Comparison of ENCODE assay signal across 11 mouse cellular contexts in the genomic region with DNA sequence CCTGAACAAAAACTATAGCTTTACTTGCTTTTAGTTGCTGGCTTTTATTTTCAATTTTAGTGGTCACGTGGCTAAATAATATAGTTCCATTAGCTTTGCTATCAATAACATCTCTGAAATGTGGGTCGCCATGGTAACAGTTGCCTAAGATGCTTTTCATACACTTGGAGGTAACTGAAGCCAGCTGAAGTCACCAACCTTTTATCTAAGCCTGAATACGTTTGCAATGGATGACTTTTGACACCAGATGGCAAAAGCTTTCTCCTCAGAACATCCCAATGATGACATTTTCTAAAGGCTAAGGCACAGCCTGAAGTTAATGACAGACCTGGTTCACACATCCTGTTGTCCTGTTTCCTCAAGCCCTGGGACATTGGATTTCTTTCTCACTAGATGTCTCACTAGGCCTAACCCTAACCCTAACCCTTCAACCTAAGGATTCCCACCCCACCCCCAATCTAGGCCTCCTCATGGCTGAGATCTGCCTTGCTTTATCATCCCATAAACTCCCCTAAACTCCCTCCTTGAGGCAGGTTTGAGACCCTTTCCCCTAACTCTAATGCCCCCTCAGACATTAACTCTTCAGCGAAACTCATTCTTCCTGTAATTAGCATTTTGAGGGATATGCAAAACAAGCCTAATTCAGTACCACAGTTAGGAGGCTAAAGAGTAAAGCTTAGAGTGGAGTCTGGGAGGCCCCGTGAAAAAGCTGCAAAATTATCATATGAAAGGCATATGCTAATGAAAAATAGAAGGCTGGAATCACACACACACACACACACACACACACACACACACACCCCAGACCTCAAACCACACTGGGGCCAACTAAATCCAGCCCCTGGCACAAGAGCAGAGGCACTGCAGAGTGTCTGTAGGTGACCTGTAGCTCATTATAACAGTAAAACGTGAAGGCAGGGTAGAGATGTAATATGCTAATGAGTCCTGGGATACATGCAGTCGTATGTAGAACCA.
A peak's percentile ranks its signal among the peaks of the same experiment; 100 is the strongest.
DNase-seq lines count a peak whose midpoint lies in the region; ATAC-seq and TF ChIP-seq lines count a peak whose summit lies in the region.
"Had no signal": no experiment of that assay in that cellular context is flagged by ENCODE, and none has a peak within 500 bp of the region (broad histone marks: within the 10 kb centered on the region; RNA-seq: fewer than 3 reads in every experiment).

No protein-coding gene starts in this region.

- ATAC-seq in forebrain, embryonic 11.5 days (replicated peaks; ENCODE audit: low FRiP score), result peak; percentile 79
- peak; percentile 80 for ATAC-seq in inflammation-experienced regulatory T-cells, adult 6 months
- no peak for ATAC-seq in kidney, embryonic 16.5 days (ENCODE audit: low FRiP score, low TSS enrichment)

- H3K36me3 ChIP-seq in ES-Bruce4 (ENCODE audit: control insufficient read depth, insufficient read depth, low read length, poor library complexity, severe bottlenecking), result no peaks in the 10 kb centered on the region
- H3K36me3 ChIP-seq in forebrain, embryonic 11.5 days (ENCODE audit: control insufficient read depth, insufficient read depth, low read length), result no peaks in the 10 kb centered on the region
- no peaks in the 10 kb centered on the region for H3K36me3 ChIP-seq in kidney, embryonic 16.5 days (ENCODE audit: insufficient read depth, low read length)
- H3K36me3 ChIP-seq: liver, embryonic 15.5 days had no signal

- H3K27ac ChIP-seq in ES-Bruce4 (ENCODE audit: insufficient read depth, low read length), result peak overlapping the region; percentile 91
- peak overlapping the region; percentile 84 for H3K27ac ChIP-seq in forebrain, embryonic 11.5 days (ENCODE audit: low read depth, low read length)
- no peak overlapping the region for H3K27ac ChIP-seq in kidney, embryonic 16.5 days (ENCODE audit: low read length)
- H3K27ac ChIP-seq: liver, embryonic 15.5 days had no signal

- H3K4me2 ChIP-seq in forebrain, embryonic 11.5 days (ENCODE audit: low read depth, low read length, severe bottlenecking), result peak overlapping the region; percentile 31
- H3K4me2 ChIP-seq in kidney, embryonic 16.5 days (replicated peaks; ENCODE audit: low read depth, low read length), result no peak overlapping the region
- H3K4me2 ChIP-seq: liver, embryonic 15.5 days had no signal

- H3K9me3 ChIP-seq in ES-Bruce4 (replicated peaks; ENCODE audit: control insufficient read depth, insufficient read depth, low read length, poor library complexity, severe bottlenecking), result no peaks in the 10 kb centered on the region
- no peaks in the 10 kb centered on the region for H3K9me3 ChIP-seq in forebrain, embryonic 11.5 days (ENCODE audit: control insufficient read depth, low read length)
- no peaks in the 10 kb centered on the region for H3K9me3 ChIP-seq in kidney, embryonic 16.5 days (ENCODE audit: low read length)
- H3K9me3 ChIP-seq: liver, embryonic 15.5 days had no signal

- peak; percentile 38 for DNase-seq in embryo, embryonic 10 days (ENCODE audit: low spot score)
- DNase-seq in embryo, embryonic 9.5 days (ENCODE audit: extremely low spot score), result no peak
- peak; percentile 68 for DNase-seq in forebrain, embryonic 11.5 days (ENCODE audit: low spot score)
- DNase-seq in ovary, postnatal 14 days (ENCODE audit: low spot score), result no peak
- DNase-seq in left cerebral cortex, adult 9 months (ENCODE audit: low spot score in 2 of 2), result no peak
- DNase-seq: cerebellum, postnatal 25 days had no signal

- TF ChIP-seq POLR2A in ES-Bruce4 (IDR thresholded peaks at IDR 0.05; ENCODE audit: insufficient read depth, low read length), result no peak

- peaks cover 9% of the 10 kb centered on the region for H3K4me1 ChIP-seq in ES-Bruce4 (ENCODE audit: control insufficient read depth, insufficient read depth, low read length)
- H3K4me1 ChIP-seq in forebrain, embryonic 11.5 days (replicated peaks; ENCODE audit: control insufficient read depth, insufficient read depth, low read length), result peaks cover 16% of the 10 kb centered on the region
- H3K4me1 ChIP-seq in kidney, embryonic 16.5 days (ENCODE audit: insufficient read depth, low read length), result 0 out of 2 replicates have a peak, but pooled peaks cover 7% of the 10 kb centered on the region
- H3K4me1 ChIP-seq: liver, embryonic 15.5 days had no signal

- no peak overlapping the region for H3K4me3 ChIP-seq in ES-Bruce4 (ENCODE audit: low read depth, low read length)
- no peak overlapping the region for H3K4me3 ChIP-seq in forebrain, embryonic 11.5 days (ENCODE audit: low read depth, low read length)
- H3K4me3 ChIP-seq in kidney, embryonic 16.5 days (ENCODE audit: low read length), result no peak overlapping the region
- H3K4me3 ChIP-seq: liver, embryonic 15.5 days; myocyte had no signal

- 30% methylated on average over 7 of the region's 7 CpGs for WGBS in forebrain, embryonic 11.5 days
- WGBS in kidney, embryonic 16.5 days, result 54% methylated on average over 7 of the region's 7 CpGs

- no peaks in the 10 kb centered on the region for H3K27me3 ChIP-seq in ES-Bruce4 (ENCODE audit: control insufficient read depth, insufficient read depth, low read length, poor library complexity, severe bottlenecking)
- peaks cover 2% of the 10 kb centered on the region; the same call in 1 of the 2 replicates for H3K27me3 ChIP-seq in forebrain, embryonic 11.5 days (ENCODE audit: control insufficient read depth, insufficient read depth, low read length)
- H3K27me3 ChIP-seq in kidney, embryonic 16.5 days (ENCODE audit: insufficient read depth, low read length), result peaks cover under 1% of the 10 kb centered on the region; the same call in 1 of the 2 replicates

- H3K9ac ChIP-seq in ES-Bruce4 (ENCODE audit: low read depth, poor library complexity, severe bottlenecking), result no peak overlapping the region
- no peak overlapping the region for H3K9ac ChIP-seq in forebrain, embryonic 11.5 days (ENCODE audit: low read length)
- no peak overlapping the region for H3K9ac ChIP-seq in kidney, embryonic 16.5 days (replicated peaks; ENCODE audit: low read length)
- H3K9ac ChIP-seq: liver, embryonic 15.5 days had no signal

- no peak for TF ChIP-seq CTCF in ES-Bruce4 (IDR thresholded peaks at IDR 0.05; ENCODE audit: low read depth, low read length)

- TF ChIP-seq EP300 in ES-Bruce4 (IDR thresholded peaks at IDR 0.05; ENCODE audit: insufficient read depth, low read depth, low read length), result no peak

Comparison
In these comparisons a context has a peak if more than half of its experiments do, and no peak if none do; other contexts are left out.
1. DNase-seq: peak in embryo, embryonic 10 days (single experiment) and forebrain, embryonic 11.5 days (single experiment); none in embryo, embryonic 9.5 days (single experiment), ovary, postnatal 14 days (single experiment) and left cerebral cortex, adult 9 months (0 of 2).